Mouse (Mus musculus) hindbrain, embryonic 16.5 days (tissue): ENCODE measurements at regions not wholly inside any gene's neighbourhood (a gene's known extent, or its start where the extent isn't known, plus 50 kb on each side); places are given as distances from the start of the nearest gene placed in this dataset.

ENCODE experiments used
- ATAC-seq: fragments of 200-750 bp; cut with Nextera tagmentation; 2 replicates; pipeline ENCODE4 v1.8.0; 2017; ENCODE audit warnings: moderate TSS enrichment, moderate library complexity
- H3K27ac ChIP-seq: fragments of 300-500 bp; sonication (generic); 2 replicates; pipeline ENCODE4 v1.5.1; 2014; ENCODE audit warnings: low read depth, mild to moderate bottlenecking, control low read depth, low read length, moderate library complexity
- H3K27me3 ChIP-seq: fragments of 300-500 bp; sonication (generic); replicated peaks from 2 replicates; pipeline ENCODE4 v1.6.1; 2014; ENCODE audit warnings: low read length; ENCODE audit not compliant: control insufficient read depth, insufficient read depth
- H3K36me3 ChIP-seq: fragments of 300-500 bp; sonication (generic); 2 replicates; pipeline ENCODE4 v1.6.1; 2014; ENCODE audit warnings: mild to moderate bottlenecking, low read length, moderate library complexity, mixed read lengths; ENCODE audit not compliant: control insufficient read depth, insufficient read depth
- H3K4me1 ChIP-seq: fragments of 300-500 bp; sonication (generic); 2 replicates; pipeline ENCODE4 v1.6.1; 2014; ENCODE audit warnings: low read depth, low read length; ENCODE audit not compliant: control insufficient read depth, insufficient read depth
- H3K4me2 ChIP-seq: fragments of 300-500 bp; sonication (generic); 2 replicates; pipeline ENCODE4 v1.6.1; 2014; ENCODE audit warnings: mild to moderate bottlenecking, low read length, control low read depth, moderate library complexity
- H3K4me3 ChIP-seq: fragments of 300-500 bp; sonication (generic); 2 replicates; pipeline ENCODE4 v1.5.1; 2014; ENCODE audit warnings: mild to moderate bottlenecking, low read length, control low read depth, moderate library complexity
- H3K9ac ChIP-seq: fragments of 300-500 bp; sonication (generic); 2 replicates; pipeline ENCODE4 v1.6.1; 2014; ENCODE audit warnings: low read depth, mild to moderate bottlenecking, control low read depth, low read length, moderate library complexity
- H3K9me3 ChIP-seq: fragments of 300-500 bp; sonication (generic); 2 replicates; pipeline ENCODE4 v1.6.1; 2014; ENCODE audit warnings: mild to moderate bottlenecking, low read length, moderate library complexity; ENCODE audit not compliant: control insufficient read depth
- WGBS: fragments of 180-500 bp; shearing (Covaris S2); extraction: QIAGEN DNeasy Blood & Tissue Kit; methylation state at CpG from one replicate; pipeline ENCODE4 v1.1.7; 2014; 5-methylcytosine and 5-hydroxymethylcytosine counted together

GRCm38 (mm10) chr12:71636300-71636699, 194.6 kb upstream of the Daam1 start:
- Histone ChIP-seq H3K9ac (no peak overlapping the region), H3K9me3 (no peaks in the 10 kb centered on the region), H3K36me3 (no peaks in the 10 kb centered on the region), H3K27me3 (no peaks in the 10 kb centered on the region), H3K4me3 (no peak overlapping the region), H3K4me1 (peaks cover 3% of the 10 kb centered on the region; the same call in 1 of the 2 replicates), H3K4me2 (no peak overlapping the region), H3K27ac (no peak overlapping the region)
- no peak for ATAC-seq
- WGBS: 74% methylated on average over 6 of the region's 6 CpGs

- no peak overlapping the region for H3K27ac ChIP-seq
Measured at GRCm38 (mm10) chr12:71637248-71637647, 193.6 kb upstream of the Daam1 start.

GRCm38 (mm10) chr12:71638246-71638645, 192.6 kb upstream of the Daam1 start:
- Histone ChIP-seq H3K27me3 (no peaks in the 10 kb centered on the region), H3K4me3 (no peak overlapping the region), H3K4me2 (no peak overlapping the region), H3K36me3 (no peaks in the 10 kb centered on the region), H3K27ac (no peak overlapping the region), H3K9me3 (no peaks in the 10 kb centered on the region), H3K9ac (no peak overlapping the region), H3K4me1 (peaks cover 3% of the 10 kb centered on the region; the same call in 1 of the 2 replicates)
- no peak for ATAC-seq
- 45% methylated on average over 8 of the region's 8 CpGs for WGBS

More at GRCm38 (mm10) chr12:71637248-71637647, 193.6 kb upstream of the Daam1 start:
- H3K4me3 ChIP-seq: no peak overlapping the region
- H3K27me3 ChIP-seq: no peaks in the 10 kb centered on the region
- no peaks in the 10 kb centered on the region for H3K36me3 ChIP-seq
- no peak overlapping the region for H3K4me2 ChIP-seq
- 76% methylated on average over 3 of the region's 3 CpGs for WGBS
- peaks cover 3% of the 10 kb centered on the region; the same call in 1 of the 2 replicates for H3K4me1 ChIP-seq
- no peaks in the 10 kb centered on the region for H3K9me3 ChIP-seq
- no peak for ATAC-seq
- H3K9ac ChIP-seq: no peak overlapping the region

GRCm38 (mm10) chr12:71640058-71640501, 190.8 kb upstream of the Daam1 start:
- Histone ChIP-seq H3K9ac (no peak overlapping the region), H3K27ac (no peak overlapping the region), H3K4me3 (no peak overlapping the region), H3K4me2 (no peak overlapping the region), H3K9me3 (no peaks in the 10 kb centered on the region), H3K36me3 (no peaks in the 10 kb centered on the region), H3K27me3 (no peaks in the 10 kb centered on the region), H3K4me1 (peaks cover 3% of the 10 kb centered on the region; the same call in 1 of the 2 replicates)
- WGBS: 45% methylated on average over 10 of the region's 10 CpGs
- no peak for ATAC-seq

GRCm38 (mm10) chr12:71641486-71641885, 189.4 kb upstream of the Daam1 start:
- H3K27me3 ChIP-seq: no peaks in the 10 kb centered on the region
- H3K27ac ChIP-seq: no peak overlapping the region
- 77% methylated on average over 2 of the region's 2 CpGs for WGBS
- H3K9me3 ChIP-seq: no peaks in the 10 kb centered on the region
- H3K4me1 ChIP-seq: peaks cover 3% of the 10 kb centered on the region; the same call in 1 of the 2 replicates
- no peak for ATAC-seq
- H3K36me3 ChIP-seq: no peaks in the 10 kb centered on the region
- H3K9ac ChIP-seq: no peak overlapping the region
- no peak overlapping the region for H3K4me3 ChIP-seq
- H3K4me2 ChIP-seq: no peak overlapping the region

- Histone ChIP-seq H3K4me1 (peaks cover 3% of the 10 kb centered on the region; the same call in 1 of the 2 replicates), H3K4me2 (no peak overlapping the region), H3K9ac (no peak overlapping the region), H3K36me3 (no peaks in the 10 kb centered on the region), H3K9me3 (no peaks in the 10 kb centered on the region), H3K4me3 (no peak overlapping the region), H3K27me3 (no peaks in the 10 kb centered on the region), H3K27ac (no peak overlapping the region)
- ATAC-seq: no peak
- 83% methylated on average over 8 of the region's 8 CpGs for WGBS
Measured at GRCm38 (mm10) chr12:71642797-71643337, 188.0 kb upstream of the Daam1 start.

GRCm38 (mm10) chr12:71651251-71651650, 179.6 kb upstream of the Daam1 start:
- Histone ChIP-seq H3K27me3 (no peaks in the 10 kb centered on the region), H3K36me3 (no peaks in the 10 kb centered on the region), H3K4me1 (no peaks in the 10 kb centered on the region), H3K27ac (no peak overlapping the region), H3K9me3 (no peaks in the 10 kb centered on the region), H3K4me2 (no peak overlapping the region), H3K4me3 (no peak overlapping the region), H3K9ac (no peak overlapping the region)
- no peak for ATAC-seq
- 74% methylated on average over 2 of the region's 2 CpGs for WGBS

GRCm38 (mm10) chr12:71693346-71694038, 137.4 kb upstream of the Daam1 start:
- Histone ChIP-seq H3K4me1 (peaks cover 6% of the 10 kb centered on the region), H3K27me3 (no peaks in the 10 kb centered on the region), H3K4me2 (no peak overlapping the region), H3K27ac (no peak overlapping the region), H3K4me3 (no peak overlapping the region), H3K9me3 (no peaks in the 10 kb centered on the region), H3K36me3 (no peaks in the 10 kb centered on the region), H3K9ac (no peak overlapping the region)
- no peak for ATAC-seq
- WGBS: 58% methylated on average over 10 of the region's 10 CpGs

- Histone ChIP-seq H3K4me2 (no peak overlapping the region), H3K9ac (no peak overlapping the region), H3K27ac (no peak overlapping the region), H3K36me3 (no peaks in the 10 kb centered on the region), H3K4me1 (no peaks in the 10 kb centered on the region), H3K9me3 (no peaks in the 10 kb centered on the region), H3K4me3 (no peak overlapping the region), H3K27me3 (no peaks in the 10 kb centered on the region)
- WGBS: 83% methylated on average over 2 of the region's 2 CpGs
- ATAC-seq: no peak
Measured at GRCm38 (mm10) chr12:71701753-71702152, 129.1 kb upstream of the Daam1 start.
